In the genomic region with DNA sequence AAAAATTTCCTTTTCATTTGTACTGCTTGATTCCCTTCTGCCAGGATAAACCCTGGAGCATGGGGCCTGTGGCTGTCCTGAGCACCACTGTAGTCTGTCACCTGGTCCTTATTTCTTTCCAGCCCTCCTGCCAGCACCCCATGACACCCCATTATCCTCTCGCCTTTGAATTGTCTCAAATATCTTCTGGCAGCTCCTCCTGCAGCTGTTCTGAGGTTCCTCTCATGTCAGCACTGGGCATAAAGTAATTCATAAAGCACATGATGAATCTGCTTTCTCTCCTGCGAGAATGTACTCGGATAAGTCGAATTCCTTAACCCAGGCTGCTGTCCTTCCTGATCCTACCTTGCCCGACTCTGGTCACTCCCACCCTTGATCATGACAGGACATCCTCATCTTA, we compare ENCODE assay signal across 17 mouse cellular contexts.
"Had no signal": no experiment of that assay in that cellular context is flagged by ENCODE, and none has a peak within 500 bp of the region (broad histone marks: within the 10 kb centered on the region; RNA-seq: fewer than 3 reads in every experiment).

No protein-coding gene starts in this region.

- H3K27ac ChIP-seq: neural tube, embryonic 12.5 days; neural tube, embryonic 13.5 days; neural tube, embryonic 15.5 days; stomach, embryonic 15.5 days; stomach, postnatal 0 days had no signal

- H3K4me3 ChIP-seq: neural tube, embryonic 12.5 days; neural tube, embryonic 13.5 days; neural tube, embryonic 15.5 days; stomach, embryonic 15.5 days had no signal

- DNase-seq: retina, postnatal 1 day; right cerebral cortex, adult 18-20 months; right cerebral cortex, postnatal 14 days; right cerebral cortex, postnatal 25 days; right cerebral cortex, postnatal 4 days; spleen, adult 18-20 months; thymus, adult 18-20 months; thymus, adult 2 months; thymus, postnatal 14 days; thymus, postnatal 25 days; thymus, postnatal 36 days; thymus, postnatal 4 days had no signal
